Mouse (Mus musculus) 3T3-L1 (cell line): ENCODE data around the gene Gm21258.
"Not testable (repeated sequence)": the region's sequence is repeated elsewhere in the genome, so short reads cannot be mapped to it uniquely, and the experiment has no call there.

Experiments
- DNase-seq: peaks from one replicate; pipeline ENCODE4 v3.0.0-alpha.2; 2015; ENCODE audit warnings: low read depth, low spot score

The Gm21258 gene

GRCm38 (mm10) chrY:52779740-52780139, at the start of gene Gm21258:
Gm21258 (plus strand) TSS chrY:52780040.
- DNase-seq: not testable (repeated sequence)
